Mouse (Mus musculus): ENCODE measurements around the gene Gm20812.
"Not testable (repeated sequence)": the region's sequence is repeated elsewhere in the genome, so short reads cannot be mapped to it uniquely, and the experiment has no call there.

Gm20812 gene

GRCm38 (mm10) chrY:12381681-12382080 lies at the start of gene Gm20812:
Gene Gm20812 (plus strand): TSS chrY:12381981.
- DNase-seq (ENCODE audit: low read depth, low spot score), result not testable (repeated sequence)

Data from retina, adult 2 months (tissue).